Mouse (Mus musculus): ENCODE results near the gene Lpp.

The Lpp gene

DNA sequence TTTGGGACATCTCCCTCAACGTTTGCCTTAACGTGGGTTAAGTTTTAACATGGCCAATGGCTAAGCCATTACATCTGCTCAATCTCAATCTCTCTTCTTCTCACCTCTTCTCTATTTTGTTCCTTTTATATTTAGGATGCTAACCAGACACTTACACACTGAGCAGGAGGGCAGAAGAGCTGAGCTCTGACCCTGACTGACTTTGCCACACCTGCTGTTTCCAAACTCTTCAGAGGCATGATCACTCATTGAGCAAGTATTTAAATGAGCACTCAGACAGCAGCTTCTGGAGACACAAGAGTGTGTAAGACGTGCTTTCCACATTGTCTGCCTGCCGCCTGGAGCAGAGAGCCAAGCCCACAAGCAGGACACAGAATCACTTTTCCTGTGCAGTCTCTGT, 77.7 kb downstream of the Lpp start:
- no peak for DNase-seq (ENCODE audit: low spot score)

DNA sequence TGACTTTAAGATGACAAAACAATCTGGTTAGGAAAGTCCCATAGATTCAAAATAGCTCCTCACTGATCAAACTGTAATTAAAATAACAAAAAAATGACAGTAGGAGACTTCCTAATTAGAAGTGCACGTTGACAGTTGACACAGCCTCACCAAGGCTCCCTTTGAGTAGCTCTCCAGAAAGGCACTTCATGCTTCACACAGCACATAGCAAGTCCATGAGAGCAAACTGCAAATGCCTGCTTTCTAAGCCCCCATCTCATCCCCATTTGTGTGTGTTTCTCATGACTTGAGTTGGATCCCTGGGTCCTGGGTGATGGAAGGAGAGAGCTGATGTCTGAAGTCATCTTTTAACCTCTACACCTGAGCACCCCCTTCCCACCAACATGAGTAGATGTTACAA, 78.5 kb downstream of the Lpp start:
- no peak for DNase-seq (ENCODE audit: low spot score)

DNA sequence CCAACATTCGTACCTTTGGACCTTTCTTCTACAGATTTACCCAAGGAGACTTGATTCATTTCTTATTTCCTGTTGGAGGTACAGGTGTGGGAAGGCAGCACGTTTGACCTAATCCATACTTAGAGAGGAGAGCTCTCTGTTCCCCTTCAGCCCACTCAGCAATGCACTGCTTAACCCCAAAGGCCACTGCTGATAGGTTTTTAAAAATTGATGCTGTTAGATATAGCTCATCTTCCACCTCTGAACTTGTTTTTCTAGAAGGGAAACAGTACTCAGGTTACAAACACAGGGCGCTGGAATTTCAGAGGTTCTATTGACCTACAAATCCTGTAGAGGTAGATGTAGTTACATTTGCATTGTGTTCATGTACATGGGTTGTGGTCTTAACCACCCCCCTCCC, 80.7 kb downstream of the Lpp start:
- DNase-seq (ENCODE audit: low spot score) = no peak

DNA sequence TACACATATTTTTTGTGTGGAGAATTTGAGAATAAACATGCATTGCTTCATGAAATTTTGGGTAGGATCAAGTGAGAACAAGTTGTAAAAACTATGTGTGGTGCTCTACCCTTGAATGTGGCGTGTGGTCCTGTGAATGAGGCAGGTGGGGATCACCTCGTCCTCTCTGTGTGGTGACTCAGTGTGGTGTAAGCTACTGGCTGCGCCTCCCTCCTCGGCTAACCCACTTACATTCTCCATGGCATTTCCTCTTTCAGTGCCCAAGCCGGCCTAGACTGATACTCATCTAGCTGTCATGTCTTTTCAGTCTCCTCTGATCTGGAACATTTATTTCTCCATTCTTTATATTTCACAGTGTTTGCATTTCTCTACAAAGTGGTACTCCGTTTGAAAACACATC, 81.5 kb downstream of the Lpp start:
- DNase-seq (ENCODE audit: low spot score) = no peak

DNA sequence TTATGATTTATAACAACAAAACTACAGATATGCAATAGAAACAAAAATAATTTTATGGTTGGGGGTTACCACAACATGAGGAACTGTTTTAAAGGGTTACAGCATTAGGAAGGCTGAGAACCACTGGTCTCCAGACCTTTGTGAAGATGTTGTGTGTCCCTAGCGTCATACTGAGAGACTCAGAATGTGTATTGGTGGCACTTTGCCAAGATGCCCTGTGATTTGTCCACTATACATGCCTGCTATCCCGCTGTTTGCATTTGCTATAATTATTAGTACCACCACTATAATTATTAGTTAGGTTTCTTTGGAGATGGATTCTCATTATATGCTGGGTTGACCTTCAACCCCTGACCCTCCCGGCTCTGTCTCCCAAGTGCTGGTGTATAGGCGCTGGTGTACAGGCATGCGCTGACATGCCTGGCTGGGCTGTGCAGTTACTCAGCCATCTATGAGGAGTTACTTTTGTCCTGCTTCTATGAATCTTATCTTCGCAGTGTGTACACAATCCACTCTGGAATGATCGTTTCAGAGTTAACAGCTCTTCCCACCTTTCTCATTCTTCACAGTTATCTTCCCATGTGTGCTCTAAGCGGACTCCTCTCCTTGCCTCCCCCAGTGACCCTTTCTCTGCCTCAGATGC, 82.1 kb downstream of the Lpp start:
- DNase-seq (ENCODE audit: low spot score) = no peak

DNA sequence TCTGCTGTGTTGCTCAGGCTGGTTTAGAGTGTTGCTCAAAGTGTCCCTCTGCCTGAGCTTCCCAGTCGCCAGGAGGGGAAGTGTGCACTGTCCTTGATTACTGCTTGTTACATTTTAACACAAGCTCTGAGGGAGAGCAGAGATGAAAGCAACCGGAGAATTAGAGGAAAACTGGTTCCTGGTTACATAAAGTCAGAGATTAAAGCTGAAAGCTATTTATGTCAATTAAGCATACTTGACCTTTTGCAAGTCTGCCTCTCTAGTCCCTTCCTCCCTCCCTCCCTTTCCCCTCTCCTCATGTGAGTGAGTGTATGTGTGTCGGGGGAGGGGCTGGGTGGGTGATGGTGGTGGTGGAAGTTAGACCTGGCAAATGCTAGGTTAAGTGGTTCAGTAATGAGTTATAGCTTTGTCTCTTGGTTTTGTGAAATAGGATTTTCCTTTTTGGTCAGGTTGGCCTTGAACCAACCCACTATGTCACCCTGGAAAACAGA, 83.6 kb downstream of the Lpp start:
- DNase-seq (ENCODE audit: low spot score) = no peak

- DNase-seq (ENCODE audit: low spot score) = no peak
Measured at GRCm38 (mm10) chr16:24478006-24478405, 84.7 kb downstream of the Lpp start.

GRCm38 (mm10) chr16:24478851-24479250, 85.5 kb downstream of the Lpp start:
- no peak for DNase-seq (ENCODE audit: low spot score)

GRCm38 (mm10) chr16:24482648-24483047, 89.3 kb downstream of the Lpp start:
- no peak for DNase-seq (ENCODE audit: low spot score)

DNA sequence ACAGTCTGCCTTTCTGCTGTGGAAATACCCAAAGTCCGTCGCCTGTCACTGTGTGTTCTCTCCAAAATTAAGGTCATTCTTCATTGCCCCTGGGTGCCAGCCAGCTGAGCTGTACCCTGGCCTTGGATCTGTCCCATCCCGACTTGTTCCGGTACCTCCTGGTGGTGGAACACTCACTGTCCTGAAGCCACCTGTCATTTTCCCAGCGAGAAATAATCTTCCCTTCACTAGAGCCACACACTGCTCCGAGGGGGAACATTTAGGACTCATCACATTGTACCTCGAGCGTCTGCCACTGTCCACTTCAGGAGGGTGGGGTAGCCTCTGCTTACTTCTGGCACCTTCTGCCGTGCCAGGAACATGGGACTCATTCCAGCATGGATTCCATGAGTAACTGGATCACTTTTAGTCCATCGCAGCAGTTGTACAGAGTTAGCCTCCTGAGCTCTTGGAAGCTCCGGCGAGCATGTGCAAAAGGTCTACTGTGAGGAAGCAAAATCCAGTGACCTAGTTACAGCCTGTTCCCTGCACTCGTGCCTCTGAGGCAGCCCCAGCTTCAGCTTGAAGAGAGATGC, 90.3 kb downstream of the Lpp start:
- no peak for DNase-seq (ENCODE audit: low spot score)

- peak; percentile 50 for DNase-seq (ENCODE audit: low spot score)
Measured at GRCm38 (mm10) chr16:24487782-24488241, 94.5 kb downstream of the Lpp start.

- DNase-seq (ENCODE audit: low spot score) = no peak
Measured at GRCm38 (mm10) chr16:24489516-24490285, 96.4 kb downstream of the Lpp start.

GRCm38 (mm10) chr16:24490751-24491485, 97.6 kb downstream of the Lpp start:
- no peak for DNase-seq (ENCODE audit: low spot score)

GRCm38 (mm10) chr16:24491486-24491758, 98.1 kb downstream of the Lpp start:
- DNase-seq (ENCODE audit: low spot score) = no peak

- DNase-seq (ENCODE audit: low spot score) = no peak
Measured at GRCm38 (mm10) chr16:24492194-24492940, 99.1 kb downstream of the Lpp start.

DNA sequence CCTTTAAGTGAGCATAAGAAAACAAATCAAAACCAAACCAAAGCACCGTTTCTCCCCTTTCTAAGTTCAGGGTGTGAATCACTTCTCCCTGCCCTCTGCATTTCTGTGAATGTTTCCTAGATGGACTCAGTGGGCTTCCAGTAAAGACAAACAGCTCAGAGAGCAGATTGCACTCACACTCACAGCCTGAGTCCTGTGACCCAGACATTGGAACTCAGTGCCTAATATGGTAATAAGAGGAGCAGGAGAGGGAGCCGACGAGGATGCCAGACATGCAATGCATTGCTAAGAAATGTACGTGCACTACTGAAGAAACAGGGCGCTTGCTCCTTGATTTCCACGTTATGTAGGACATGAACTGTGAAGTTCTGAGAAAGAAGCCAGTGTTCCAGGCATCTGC, 101.2 kb downstream of the Lpp start:
- no peak for DNase-seq (ENCODE audit: low spot score)

- no peak for DNase-seq (ENCODE audit: low spot score)
Measured at GRCm38 (mm10) chr16:24495461-24495860, 102.2 kb downstream of the Lpp start.

GRCm38 (mm10) chr16:24496635-24497034, 103.3 kb downstream of the Lpp start:
- DNase-seq (ENCODE audit: low spot score) = no peak

DNA sequence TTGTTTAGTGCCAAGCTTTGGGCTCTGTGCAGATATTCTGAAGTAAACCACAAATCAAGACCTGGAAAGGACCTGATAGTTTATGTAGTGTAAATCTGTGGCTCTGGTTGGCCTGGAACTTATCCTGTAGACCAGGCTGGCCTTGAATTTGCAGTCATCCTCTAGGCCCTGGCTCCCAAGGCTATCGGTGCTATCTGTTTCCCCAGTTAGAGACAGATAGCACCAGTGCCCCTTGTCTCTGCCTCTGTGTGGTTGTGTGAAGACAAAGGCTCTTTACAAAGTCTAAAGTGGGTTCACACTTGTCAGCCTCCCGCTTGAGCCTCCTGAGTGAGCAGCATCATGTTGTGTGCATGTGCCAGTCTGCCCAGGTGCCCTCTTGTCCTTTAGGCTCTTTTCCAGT, 104.1 kb downstream of the Lpp start:
- no peak for DNase-seq (ENCODE audit: low spot score)

GRCm38 (mm10) chr16:24498103-24498659, 104.9 kb downstream of the Lpp start:
- DNase-seq (ENCODE audit: low spot score) = no peak

DNA sequence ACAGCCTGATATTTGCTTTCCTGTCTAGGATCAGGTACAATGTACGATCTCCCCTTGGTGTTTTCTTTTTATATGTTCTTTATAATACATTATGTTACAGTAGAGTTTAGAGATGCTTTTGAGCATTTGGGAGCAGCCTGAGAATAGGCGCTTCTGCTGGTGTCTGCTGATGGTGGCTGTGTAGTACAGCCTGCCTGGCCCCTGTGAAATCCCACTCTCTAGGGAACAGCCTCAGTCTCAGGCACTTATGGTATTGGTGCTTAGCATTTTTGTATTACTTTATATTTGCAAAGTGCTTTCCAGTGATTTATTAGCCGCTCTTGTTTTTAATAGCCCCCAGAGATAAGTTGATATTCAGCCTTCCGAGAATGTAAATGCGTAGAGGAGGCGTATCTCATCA, 107.9 kb downstream of the Lpp start:
- no peak for DNase-seq (ENCODE audit: low spot score)
